Mouse (Mus musculus) kidney, embryonic 15.5 days (tissue): ENCODE data around the gene Tnfrsf19. TPM values are rescaled to one million over a fixed set of nuclear protein-coding genes. Genes with fewer than 3 reads are reported as not detected.

Source experiments
- ATAC-seq: fragments of 200-750 bp; cut with Nextera tagmentation; replicated peaks from 2 replicates; pipeline ENCODE4 v1.8.0; 2017; ENCODE audit warnings: moderate TSS enrichment; ENCODE audit not compliant: low FRiP score
- H3K27ac ChIP-seq: fragments of 300-500 bp; sonication (generic); 2 replicates; pipeline ENCODE4 v1.5.1; 2015; ENCODE audit warnings: mild to moderate bottlenecking, inconsistent platforms
- H3K27me3 ChIP-seq: fragments of 300-500 bp; sonication (generic); 2 replicates; pipeline ENCODE4 v1.6.1; 2015; ENCODE audit warnings: inconsistent platforms
- H3K36me3 ChIP-seq: fragments of 300-500 bp; sonication (generic); 2 replicates; pipeline ENCODE4 v1.6.1; 2015; ENCODE audit warnings: inconsistent platforms
- H3K4me1 ChIP-seq: fragments of 300-500 bp; sonication (generic); 2 replicates; pipeline ENCODE4 v1.6.1; 2015; ENCODE audit warnings: inconsistent platforms
- H3K4me2 ChIP-seq: fragments of 300-500 bp; sonication (generic); 2 replicates; pipeline ENCODE4 v1.6.1; 2015; ENCODE audit warnings: moderate library complexity, mild to moderate bottlenecking, inconsistent platforms
- H3K4me3 ChIP-seq: fragments of 300-500 bp; sonication (generic); replicated peaks from 2 replicates; pipeline ENCODE4 v1.5.1; 2015; ENCODE audit warnings: mild to moderate bottlenecking, inconsistent platforms
- H3K9ac ChIP-seq: fragments of 300-500 bp; sonication (generic); 2 replicates; pipeline ENCODE4 v1.6.1; 2015; ENCODE audit warnings: mild to moderate bottlenecking, inconsistent platforms
- H3K9me3 ChIP-seq: fragments of 300-500 bp; sonication (generic); replicated peaks from 2 replicates; pipeline ENCODE4 v1.6.1; 2016; ENCODE audit warnings: inconsistent platforms
- WGBS: fragments of 180-500 bp; shearing (Covaris S2); methylation state at CpG from one replicate; pipeline ENCODE4 v1.1.7; 2015; ENCODE audit warnings: mixed read lengths; 5-methylcytosine and 5-hydroxymethylcytosine counted together
- polyA plus RNA-seq: library from polyadenylated mRNA; unstranded; fragments of >200 nt; fragmentation: Nextera tagmentation; extraction: Ambion mirVana; gene quantifications from 2 replicates; pipeline ENCODE4 v1.2.1, GENCODE M21; 2015

Gene Tnfrsf19
- polyA plus RNA-seq, 1 experiment from 2014 or later = 16.4 TPM

DNA sequence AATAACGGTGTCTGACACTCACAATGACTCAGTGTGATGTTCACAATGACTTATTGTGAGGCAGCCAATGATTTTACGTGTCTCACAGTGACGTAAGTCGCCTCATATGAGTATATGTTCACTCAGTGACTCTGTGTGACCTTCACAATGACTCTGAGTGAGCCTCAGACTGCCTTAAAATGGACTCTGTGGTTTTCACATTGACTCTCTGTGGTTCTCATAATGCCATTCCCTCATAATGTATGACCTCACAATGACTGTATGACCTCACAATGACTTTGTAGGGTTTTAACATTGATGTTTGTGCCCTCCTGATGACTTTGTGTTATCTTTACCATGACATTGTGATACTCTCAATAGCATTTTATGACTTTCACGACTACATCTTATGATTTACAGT is 110.6 kb downstream of the Tnfrsf19 start:
- no peaks in the 10 kb centered on the region for H3K27me3 ChIP-seq
- H3K27ac ChIP-seq = no peak overlapping the region
- no peak for ATAC-seq
- no peak overlapping the region for H3K4me3 ChIP-seq
- H3K9me3 ChIP-seq = no peaks in the 10 kb centered on the region
- H3K36me3 ChIP-seq = no peaks in the 10 kb centered on the region
- no peaks in the 10 kb centered on the region for H3K4me1 ChIP-seq
- H3K4me2 ChIP-seq = no peak overlapping the region
- WGBS = 79% methylated on average over 5 of the region's 5 CpGs
- no peak overlapping the region for H3K9ac ChIP-seq

GRCm38 (mm10) chr14:60926011-60926410 is 120.3 kb downstream of the Tnfrsf19 start:
- Histone ChIP-seq H3K36me3 (no peaks in the 10 kb centered on the region), H3K4me3 (no peak overlapping the region), H3K4me1 (no peaks in the 10 kb centered on the region), H3K9me3 (no peaks in the 10 kb centered on the region), H3K27me3 (no peaks in the 10 kb centered on the region), H3K9ac (no peak overlapping the region), H3K27ac (no peak overlapping the region), H3K4me2 (no peak overlapping the region)
- WGBS = 90% methylated on average over 1 of the region's 1 CpGs
- ATAC-seq = no peak

DNA sequence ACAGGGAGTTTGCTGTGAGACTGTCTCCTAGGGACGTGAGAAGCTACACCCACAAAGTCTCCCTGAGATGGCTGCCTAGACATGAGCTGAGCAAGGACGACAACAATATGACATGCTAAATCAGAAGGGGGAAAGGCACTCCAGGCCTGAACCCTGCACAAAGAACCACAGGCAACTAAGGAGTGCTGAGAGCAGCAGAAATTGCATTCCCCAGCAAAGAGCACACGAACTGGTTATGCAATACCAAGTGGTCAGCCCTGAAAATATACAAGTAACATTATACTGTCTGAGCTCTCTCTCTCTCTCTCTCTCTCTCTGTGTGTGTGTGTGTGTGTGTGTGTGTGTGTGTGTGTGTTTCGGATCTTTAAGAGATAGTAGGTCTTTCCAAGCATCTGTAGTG is 129.6 kb downstream of the Tnfrsf19 start:
- WGBS = 31% methylated on average over 4 of the region's 4 CpGs
- Histone ChIP-seq H3K4me1 (peaks cover 30% of the 10 kb centered on the region), H3K4me3 (no peak overlapping the region), H3K36me3 (no peaks in the 10 kb centered on the region), H3K27me3 (no peaks in the 10 kb centered on the region), H3K9me3 (no peaks in the 10 kb centered on the region), H3K9ac (no peak overlapping the region), H3K4me2 (no peak overlapping the region), H3K27ac (no peak overlapping the region)
- no peak for ATAC-seq

Other genes with a start within 250 kb of the Tnfrsf19 start
- 1.9 and 2.2 TPM in 2 replicates for gene Sacs, start 92.0 kb upstream of the Tnfrsf19 start, polyA plus RNA-seq
- 1.1 and 1.8 TPM in 2 replicates for gene Sgcg, start 212.0 kb upstream of the Tnfrsf19 start, polyA plus RNA-seq